Mouse (Mus musculus) C2C12 (cell line): ENCODE results near the gene Lrrc23.

Experiments
- CEBPB ChIP-seq: IDR thresholded peaks from one replicate; pipeline ENCODE4 v1.6.1; 2011; ENCODE audit warnings: low read depth, mild to moderate bottlenecking, control low read depth, moderate library complexity
- CTCF ChIP-seq: IDR thresholded peaks from one replicate; pipeline ENCODE4 v1.5.1; 2011; ENCODE audit not compliant: control insufficient read depth, insufficient read depth, insufficient read length

DNA sequence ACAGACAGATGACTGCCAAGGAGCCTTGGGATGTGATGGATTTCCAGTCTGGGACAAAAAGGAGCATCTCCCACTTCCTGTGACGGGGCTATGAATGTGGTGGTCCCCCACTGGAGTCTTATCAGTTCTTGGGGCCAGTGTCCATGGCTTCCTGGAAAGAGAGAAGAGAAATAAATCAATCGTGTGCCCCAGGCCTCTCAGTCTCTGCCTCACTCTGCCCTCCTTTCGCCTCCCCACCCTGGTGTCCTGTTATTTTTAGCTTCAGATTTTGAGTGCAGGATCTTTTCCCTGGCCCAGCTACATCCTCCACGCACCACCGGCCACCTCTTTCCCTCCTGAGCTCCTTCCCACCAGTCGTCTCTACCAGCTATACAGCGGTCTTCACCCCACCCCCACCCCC is 9.5 kb downstream of the Lrrc23 start:
- TF ChIP-seq CTCF (no peak), CEBPB (no peak)
